Mouse (Mus musculus) heart, embryonic 16.5 days (tissue): ENCODE results near the gene Cavin2. TPM values are rescaled to one million over a fixed set of nuclear protein-coding genes. Genes with fewer than 3 reads are reported as not detected.

Source experiments
- ATAC-seq: fragments of 200-750 bp; cut with Nextera tagmentation; replicated peaks from 2 replicates; pipeline ENCODE4 v1.8.0; 2017; ENCODE audit warnings: moderate number of reproducible peaks; ENCODE audit not compliant: insufficient read depth, low FRiP score; ENCODE audit errors: extremely low read depth
- H3K27ac ChIP-seq: fragments of 300-500 bp; sonication (generic); 2 replicates; pipeline ENCODE4 v1.5.1; 2014; ENCODE audit warnings: mild to moderate bottlenecking, low read length, control low read depth, moderate library complexity
- H3K27me3 ChIP-seq: fragments of 300-500 bp; sonication (generic); 2 replicates; pipeline ENCODE4 v1.6.1; 2014; ENCODE audit warnings: low read length, mixed read lengths; ENCODE audit not compliant: control insufficient read depth, insufficient read depth
- H3K36me3 ChIP-seq: fragments of 300-500 bp; sonication (generic); 2 replicates; pipeline ENCODE4 v1.6.1; 2014; ENCODE audit not compliant: control insufficient read depth, insufficient read depth
- H3K4me1 ChIP-seq: fragments of 300-500 bp; sonication (generic); 2 replicates; pipeline ENCODE4 v1.6.1; 2014; ENCODE audit warnings: low read length, mixed read lengths; ENCODE audit not compliant: control insufficient read depth, insufficient read depth
- H3K4me2 ChIP-seq: fragments of 300-500 bp; sonication (generic); 2 replicates; pipeline ENCODE4 v1.6.1; 2014; ENCODE audit warnings: low read depth, mild to moderate bottlenecking, control low read depth, low read length
- H3K4me3 ChIP-seq: fragments of 300-500 bp; sonication (generic); 2 replicates; pipeline ENCODE4 v1.5.1; 2014; ENCODE audit warnings: mild to moderate bottlenecking, control low read depth, low read length
- H3K9ac ChIP-seq: fragments of 300-500 bp; sonication (generic); 2 replicates; pipeline ENCODE4 v1.6.1; 2014; ENCODE audit warnings: low read length, control low read depth
- H3K9me3 ChIP-seq: fragments of 300-500 bp; sonication (generic); replicated peaks from 2 replicates; pipeline ENCODE4 v1.6.1; 2016; ENCODE audit warnings: low read length; ENCODE audit not compliant: control insufficient read depth
- WGBS: fragments of 180-500 bp; shearing (Covaris S2); extraction: QIAGEN DNeasy Blood & Tissue Kit; methylation state at CpG from one replicate; pipeline ENCODE4 v1.1.7; 2014; 5-methylcytosine and 5-hydroxymethylcytosine counted together
- polyA plus RNA-seq: library from polyadenylated mRNA; unstranded; fragments of >200 nt; fragmentation: Nextera tagmentation; extraction: Ambion mirVana; gene quantifications from 2 replicates; pipeline ENCODE4 v1.2.1, GENCODE M21; 2015

Gene Cavin2
- polyA plus RNA-seq, 1 experiment from 2014 or later: 229 TPM

DNA sequence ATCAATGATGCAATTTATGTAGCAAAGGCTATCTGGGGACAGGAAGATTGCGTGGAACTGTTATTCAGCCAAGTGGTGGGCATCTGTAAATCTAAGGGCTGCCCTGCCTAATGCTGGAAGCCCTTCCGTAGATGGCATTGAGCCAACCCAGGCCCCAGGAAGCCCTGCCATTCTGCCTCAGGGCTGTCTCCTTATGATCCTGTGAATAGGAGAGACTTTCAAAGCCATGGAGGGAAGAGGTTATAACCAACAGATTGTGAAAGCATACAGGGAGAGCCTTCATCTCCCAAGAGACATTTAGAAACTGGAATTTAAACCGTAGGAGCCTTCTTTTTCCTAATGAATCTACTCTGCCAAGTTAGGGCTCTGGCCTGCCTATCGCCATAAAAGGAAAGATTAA lies 1.7 kb downstream of the Cavin2 start:
- ATAC-seq: no peak
- Histone ChIP-seq H3K4me1 (peaks cover 30% of the 10 kb centered on the region), H3K9ac (peak overlapping the region; percentile 92), H3K36me3 (0 out of 2 replicates have a peak, but pooled peaks cover 5% of the 10 kb centered on the region), H3K4me3 (peak overlapping the region; percentile 66), H3K27ac (peak overlapping the region; percentile 100), H3K9me3 (no peaks in the 10 kb centered on the region), H3K27me3 (no peaks in the 10 kb centered on the region), H3K4me2 (peak overlapping the region; percentile 70)
- 24% methylated on average over 4 of the region's 4 CpGs for WGBS

DNA sequence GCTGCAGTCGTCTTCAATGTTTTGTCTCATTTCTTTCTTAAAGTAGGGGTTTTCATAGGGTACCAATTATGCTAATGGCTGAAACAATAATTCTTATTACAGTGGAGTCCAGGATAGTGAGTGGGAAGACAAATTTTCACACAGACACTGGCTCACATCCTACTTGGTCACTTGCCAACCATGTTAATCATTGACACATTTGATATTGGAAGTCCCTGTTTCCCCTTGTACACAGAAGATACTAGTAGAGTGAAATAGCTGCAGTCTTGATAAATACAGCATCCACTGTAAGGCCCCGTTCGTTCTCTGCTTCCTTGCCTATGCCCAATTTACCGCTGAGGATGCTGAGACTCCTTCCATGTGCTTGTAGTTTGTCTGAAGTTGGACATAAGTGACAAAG lies 3.4 kb downstream of the Cavin2 start:
- Histone ChIP-seq H3K9me3 (no peaks in the 10 kb centered on the region), H3K9ac (peak overlapping the region; percentile 70), H3K27ac (peak overlapping the region; percentile 66), H3K4me2 (peak overlapping the region; percentile 70), H3K4me3 (peak overlapping the region; percentile 66), H3K27me3 (no peaks in the 10 kb centered on the region), H3K36me3 (0 out of 2 replicates have a peak, but pooled peaks cover 5% of the 10 kb centered on the region), H3K4me1 (peaks cover 36% of the 10 kb centered on the region)
- no peak for ATAC-seq
- WGBS: 60% methylated on average over 4 of the region's 4 CpGs

GRCm38 (mm10) chr1:51300295-51300930 lies 11.5 kb downstream of the Cavin2 start:
- Histone ChIP-seq H3K9ac (0 out of 2 replicates have a peak overlapping the region, but pooled peaks have one; percentile 5), H3K27ac (peak overlapping the region; percentile 50; the same call in 1 of the 2 replicates), H3K36me3 (peaks cover 31% of the 10 kb centered on the region), H3K4me3 (no peak overlapping the region), H3K4me1 (peaks cover 13% of the 10 kb centered on the region), H3K27me3 (no peaks in the 10 kb centered on the region), H3K4me2 (no peak overlapping the region), H3K9me3 (no peaks in the 10 kb centered on the region)
- peak; percentile 55 for ATAC-seq
- WGBS: 55% methylated on average over 11 of the region's 11 CpGs

DNA sequence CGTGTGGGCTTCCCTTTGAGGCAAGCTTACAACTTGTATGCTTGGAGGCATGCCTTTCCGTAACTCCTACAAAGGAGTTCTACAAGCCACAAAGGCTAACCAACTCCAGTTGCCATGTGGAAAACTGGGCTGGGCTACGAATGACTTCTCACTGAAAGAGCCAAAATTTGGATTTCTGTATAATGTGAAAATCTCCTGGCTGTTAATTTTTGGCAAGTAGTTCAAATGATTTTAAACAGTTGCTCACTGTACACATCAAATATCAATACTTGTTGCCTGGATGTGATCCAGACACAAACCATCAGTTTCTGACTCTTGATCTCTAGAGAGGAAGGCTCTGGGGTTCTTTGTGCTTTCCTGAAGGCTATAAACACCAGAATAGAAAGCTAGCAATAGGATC lies 18.1 kb downstream of the Cavin2 start:
- Histone ChIP-seq H3K36me3 (peaks cover 3% of the 10 kb centered on the region; the same call in 1 of the 2 replicates), H3K4me1 (no peaks in the 10 kb centered on the region), H3K27ac (no peak overlapping the region), H3K4me2 (no peak overlapping the region), H3K9me3 (no peaks in the 10 kb centered on the region), H3K4me3 (no peak overlapping the region), H3K9ac (no peak overlapping the region), H3K27me3 (no peaks in the 10 kb centered on the region)
- ATAC-seq: no peak
- 82% methylated on average over 3 of the region's 3 CpGs for WGBS

DNA sequence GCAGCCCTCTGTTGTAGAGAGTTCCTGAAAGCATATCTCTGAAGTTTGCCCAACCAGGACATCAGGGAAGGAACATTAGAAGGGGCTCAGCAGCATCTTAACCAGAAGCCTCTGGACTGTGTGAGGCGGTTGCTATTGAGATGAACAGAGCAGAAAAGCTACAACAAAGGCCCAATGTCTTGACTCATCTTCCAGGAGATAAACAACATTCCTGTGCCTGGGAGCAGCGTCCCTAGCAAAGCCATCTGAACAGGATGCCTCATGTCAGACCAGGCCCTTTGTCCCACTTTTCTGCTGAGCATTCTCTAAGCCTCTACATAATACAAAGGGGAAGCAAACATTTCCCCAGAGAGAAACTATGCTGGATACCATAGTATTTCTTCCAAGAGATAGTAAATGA lies 26.6 kb downstream of the Cavin2 start:
- ATAC-seq: no peak
- Histone ChIP-seq H3K4me3 (no peak overlapping the region), H3K9me3 (no peaks in the 10 kb centered on the region), H3K4me2 (no peak overlapping the region), H3K27ac (no peak overlapping the region), H3K27me3 (no peaks in the 10 kb centered on the region), H3K4me1 (no peaks in the 10 kb centered on the region), H3K9ac (no peak overlapping the region), H3K36me3 (no peaks in the 10 kb centered on the region)
- WGBS: 46% methylated on average over 2 of the region's 2 CpGs

GRCm38 (mm10) chr1:51323506-51323905 lies 34.6 kb downstream of the Cavin2 start:
- no peak overlapping the region for H3K4me2 ChIP-seq
- no peaks in the 10 kb centered on the region for H3K36me3 ChIP-seq
- H3K4me1 ChIP-seq: 0 out of 2 replicates have a peak, but pooled peaks cover 3% of the 10 kb centered on the region
- no peak overlapping the region for H3K4me3 ChIP-seq
- no peak overlapping the region for H3K9ac ChIP-seq
- H3K9me3 ChIP-seq: no peaks in the 10 kb centered on the region
- H3K27ac ChIP-seq: no peak overlapping the region
- no peak for ATAC-seq
- WGBS: 64% methylated on average over 6 of the region's 6 CpGs
- no peaks in the 10 kb centered on the region for H3K27me3 ChIP-seq

DNA sequence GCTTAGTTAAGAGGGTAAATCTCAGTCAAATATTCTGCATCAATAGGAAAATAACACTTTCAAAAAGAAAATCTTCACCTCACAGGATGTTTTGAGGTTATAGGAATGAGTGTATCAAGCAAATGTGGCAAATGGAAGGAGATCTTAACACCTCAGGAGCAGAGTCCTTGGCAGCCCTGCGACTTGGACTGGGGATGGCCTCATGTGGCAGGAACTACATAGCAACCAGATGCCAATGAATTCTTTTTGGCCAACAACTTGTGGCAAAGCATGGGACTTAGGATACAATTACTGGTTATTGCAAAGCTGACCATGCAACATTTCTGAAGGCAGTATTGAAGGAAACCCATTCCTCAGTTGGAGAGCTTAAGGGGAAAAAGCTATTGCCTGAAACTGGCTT lies 39.6 kb downstream of the Cavin2 start:
- no peaks in the 10 kb centered on the region for H3K27me3 ChIP-seq
- WGBS: 74% methylated on average over 1 of the region's 1 CpGs

DNA sequence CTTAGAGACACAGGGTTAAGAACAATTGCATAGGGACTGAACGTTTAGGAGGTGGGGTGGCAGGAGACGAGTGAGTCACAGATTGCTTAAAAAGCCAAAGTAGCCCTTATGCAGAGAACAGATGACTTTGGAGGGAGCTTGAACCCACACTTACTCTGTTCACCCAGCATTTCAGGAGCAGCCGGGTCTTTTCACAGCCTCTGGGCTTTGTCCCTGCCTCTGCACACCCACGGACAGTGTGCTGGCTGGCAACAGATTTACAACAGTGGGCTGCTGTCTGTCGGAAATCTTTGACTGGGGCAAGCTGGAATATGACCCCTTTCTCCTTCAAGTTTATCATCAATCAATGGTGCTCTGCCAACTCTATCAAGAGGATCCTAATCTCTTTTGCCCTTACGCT lies 44.1 kb downstream of the Cavin2 start:
- H3K9me3 ChIP-seq: no peaks in the 10 kb centered on the region
- peak overlapping the region; percentile 58; the same call in 1 of the 2 replicates for H3K27ac ChIP-seq
- H3K4me2 ChIP-seq: peak overlapping the region; percentile 75
- H3K4me3 ChIP-seq: peak overlapping the region; percentile 47
- H3K9ac ChIP-seq: peak overlapping the region; percentile 66
- no peak for ATAC-seq
- peaks cover 8% of the 10 kb centered on the region for H3K4me1 ChIP-seq
- 24% methylated on average over 6 of the region's 6 CpGs for WGBS
- no peaks in the 10 kb centered on the region for H3K36me3 ChIP-seq
- no peaks in the 10 kb centered on the region for H3K27me3 ChIP-seq

More for the DNA sequence above, 39.6 kb downstream of the Cavin2 start:
- Histone ChIP-seq H3K27ac (no peak overlapping the region), H3K9ac (no peak overlapping the region), H3K4me3 (no peak overlapping the region), H3K4me2 (no peak overlapping the region), H3K4me1 (peaks cover 8% of the 10 kb centered on the region), H3K9me3 (no peaks in the 10 kb centered on the region), H3K36me3 (no peaks in the 10 kb centered on the region)
- no peak for ATAC-seq

GRCm38 (mm10) chr1:51333557-51334285 lies 44.8 kb downstream of the Cavin2 start:
- ATAC-seq: peak; percentile 90
- Histone ChIP-seq H3K27ac (peak overlapping the region; percentile 58), H3K9me3 (no peaks in the 10 kb centered on the region), H3K4me2 (peak overlapping the region; percentile 75), H3K27me3 (no peaks in the 10 kb centered on the region), H3K9ac (peak overlapping the region; percentile 66), H3K4me1 (peaks cover 8% of the 10 kb centered on the region), H3K36me3 (no peaks in the 10 kb centered on the region), H3K4me3 (peak overlapping the region; percentile 47)
- 7% methylated on average over 18 of the region's 18 CpGs for WGBS
